Mouse (Mus musculus): ENCODE measurements at regions not wholly inside any gene's neighbourhood (a gene's known extent, or its start where the extent isn't known, plus 50 kb on each side); places are given as distances from the start of the nearest gene placed in this dataset.

- no peak for ATAC-seq
- in situ Hi-C loops (cut with MboI; ENCODE audit: low pct_unique_long_range_greater_than_20kb): no loop called here
- CTCF ChIA-PET: interaction anchor here (2.2 kb wide), 1 partner anchor 16 kb away, joined by 7 read pairs; no protein-coding TSS in a partner anchor
These were observed 192.2 kb downstream of the Opa1 start for GRCm38 (mm10) chr16:29771320-29771719.

GRCm38 (mm10) chr16:29771728-29772608 lies 192.8 kb downstream of the Opa1 start:
- no peaks in the 10 kb centered on the region for H3K27me3 ChIP-seq
- no peak for TF ChIP-seq CTCF (IDR thresholded peaks at IDR 0.05)
- CTCF ChIA-PET: interaction anchor here (2.2 kb wide), 1 partner anchor 16 kb away, joined by 7 read pairs; no protein-coding TSS in a partner anchor
- POLR2A ChIA-PET: no interaction called here
- DNase-seq (ENCODE audit: low read depth, low spot score) (no peak), ATAC-seq (no peak)
- in situ Hi-C loops (cut with MboI; ENCODE audit: low pct_unique_long_range_greater_than_20kb): no loop called here

More at GRCm38 (mm10) chr16:29771320-29771719, 192.2 kb downstream of the Opa1 start:
- H3K27me3 ChIP-seq: no peaks in the 10 kb centered on the region
- POLR2A ChIA-PET: no interaction called here
- no peak for TF ChIP-seq CTCF (IDR thresholded peaks at IDR 0.05)
- DNase-seq (ENCODE audit: low read depth, low spot score): no peak

GRCm38 (mm10) chr16:29772609-29772988 lies 193.5 kb downstream of the Opa1 start:
- ChIA-PET CTCF (interaction anchor here (2.2 kb wide), 1 partner anchor 15 kb away, joined by 7 read pairs; no protein-coding TSS in a partner anchor), POLR2A (no interaction called here)
- no peak for DNase-seq (ENCODE audit: low read depth, low spot score)
- TF ChIP-seq CTCF (IDR thresholded peaks at IDR 0.05): no peak
- ATAC-seq: no peak
- H3K27me3 ChIP-seq: no peaks in the 10 kb centered on the region
- in situ Hi-C loops (cut with MboI; ENCODE audit: low pct_unique_long_range_greater_than_20kb): no loop called here

GRCm38 (mm10) chr16:29773056-29773455 lies 193.9 kb downstream of the Opa1 start:
- H3K27me3 ChIP-seq: no peaks in the 10 kb centered on the region
- ChIA-PET CTCF (interaction anchor here (2.2 kb wide), 1 partner anchor 15 kb away, joined by 7 read pairs; no protein-coding TSS in a partner anchor), POLR2A (no interaction called here)
- no peak for TF ChIP-seq CTCF (IDR thresholded peaks at IDR 0.05)
- no peak for ATAC-seq
- DNase-seq (ENCODE audit: low read depth, low spot score): no peak
- in situ Hi-C loops (cut with MboI; ENCODE audit: low pct_unique_long_range_greater_than_20kb): no loop called here

- ATAC-seq: no peak
- ChIA-PET CTCF (interaction anchor here (1.4 to 1.5 kb wide), 2 partner anchors 8 to 26 kb away, joined by 3 to 5 read pairs; no protein-coding TSS in a partner anchor), POLR2A (no interaction called here)
- TF ChIP-seq CTCF (IDR thresholded peaks at IDR 0.05): no peak
- in situ Hi-C loops (cut with MboI; ENCODE audit: low pct_unique_long_range_greater_than_20kb): no loop called here
- no peaks in the 10 kb centered on the region for H3K27me3 ChIP-seq
- no peak for DNase-seq (ENCODE audit: low read depth, low spot score)
These were observed 195.8 kb downstream of the Opa1 start for GRCm38 (mm10) chr16:29774949-29775348.

- in situ Hi-C loops (cut with MboI; ENCODE audit: low pct_unique_long_range_greater_than_20kb): no loop called here
- no peak for TF ChIP-seq CTCF (IDR thresholded peaks at IDR 0.05)
- H3K27me3 ChIP-seq: no peaks in the 10 kb centered on the region
These were observed 196.7 kb downstream of the Opa1 start for GRCm38 (mm10) chr16:29775879-29776278.

GRCm38 (mm10) chr16:29782441-29782840 lies 203.3 kb downstream of the Opa1 start:
- ChIA-PET POLR2A (interaction anchor here (0.7 to 1.0 kb wide), 2 partner anchors 32 to 33 kb away, joined by 3 to 5 read pairs; no protein-coding TSS in a partner anchor), CTCF (no interaction called here)
- no peak for TF ChIP-seq CTCF (IDR thresholded peaks at IDR 0.05)
- in situ Hi-C loops (cut with MboI; ENCODE audit: low pct_unique_long_range_greater_than_20kb): no loop called here
- DNase-seq (ENCODE audit: low read depth, low spot score) (no peak), ATAC-seq (no peak)
- H3K27me3 ChIP-seq: no peaks in the 10 kb centered on the region

More at GRCm38 (mm10) chr16:29775879-29776278, 196.7 kb downstream of the Opa1 start:
- DNase-seq (ENCODE audit: low read depth, low spot score) (no peak), ATAC-seq (no peak)
- POLR2A ChIA-PET: interaction anchor here (0.7 kb wide), 1 partner anchor 11 kb away, joined by 7 read pairs; no protein-coding TSS in a partner anchor
- CTCF ChIA-PET: interaction anchor here (1.0 to 1.5 kb wide), 3 partner anchors 9 to 27 kb away, joined by 3 to 5 read pairs (median 3); no protein-coding TSS in a partner anchor

- DNase-seq (ENCODE audit: low read depth, low spot score) (no peak), ATAC-seq (no peak)
- no peak for TF ChIP-seq CTCF (IDR thresholded peaks at IDR 0.05)
- no peaks in the 10 kb centered on the region for H3K27me3 ChIP-seq
- CTCF ChIA-PET: no interaction called here
- in situ Hi-C loops (cut with MboI; ENCODE audit: low pct_unique_long_range_greater_than_20kb): no loop called here
- POLR2A ChIA-PET: interaction anchor here (0.7 kb wide), 2 partner anchors 28 to 638 kb away, joined by 3 read pairs; no protein-coding TSS in a partner anchor
These were observed 206.0 kb downstream of the Opa1 start for GRCm38 (mm10) chr16:29785114-29785513.

- no peak for DNase-seq (ENCODE audit: low read depth, low spot score)
- CTCF ChIA-PET: interaction anchor here (1.1 to 2.0 kb wide), 3 partner anchors 14 to 52 kb away, joined by 3 to 7 read pairs (median 7); no protein-coding TSS in a partner anchor
- ATAC-seq: no peak
- in situ Hi-C loops (cut with MboI; ENCODE audit: low pct_unique_long_range_greater_than_20kb): no loop called here
- TF ChIP-seq CTCF (IDR thresholded peaks at IDR 0.05): no peak
- POLR2A ChIA-PET: interaction anchor here (0.5 kb wide), 1 partner anchor 11 kb away, joined by 7 read pairs; no protein-coding TSS in a partner anchor
- no peaks in the 10 kb centered on the region for H3K27me3 ChIP-seq
These were observed 207.4 kb downstream of the Opa1 start for GRCm38 (mm10) chr16:29786540-29786939.

GRCm38 (mm10) chr16:29787633-29788511 lies 208.7 kb downstream of the Opa1 start:
- in situ Hi-C loops (cut with MboI; ENCODE audit: low pct_unique_long_range_greater_than_20kb): no loop called here
- TF ChIP-seq CTCF (IDR thresholded peaks at IDR 0.05): no peak

More at GRCm38 (mm10) chr16:29787633-29788511, 208.7 kb downstream of the Opa1 start:
- peak; percentile 88 for DNase-seq (ENCODE audit: low read depth, low spot score)
- ATAC-seq: peak; percentile 69
- POLR2A ChIA-PET: interaction anchor here (0.6 to 0.9 kb wide), 2 partner anchors 21 to 76 kb away, joined by 3 read pairs; no protein-coding TSS in a partner anchor
- no peaks in the 10 kb centered on the region for H3K27me3 ChIP-seq
- CTCF ChIA-PET: interaction anchor here (0.7 to 2.0 kb wide), 11 partner anchors 9 to 282 kb away, joined by 3 to 7 read pairs (median 3); no protein-coding TSS in a partner anchor
